Mouse (Mus musculus): Measurements from ENCODE around the gene Rnf126.

DNA sequence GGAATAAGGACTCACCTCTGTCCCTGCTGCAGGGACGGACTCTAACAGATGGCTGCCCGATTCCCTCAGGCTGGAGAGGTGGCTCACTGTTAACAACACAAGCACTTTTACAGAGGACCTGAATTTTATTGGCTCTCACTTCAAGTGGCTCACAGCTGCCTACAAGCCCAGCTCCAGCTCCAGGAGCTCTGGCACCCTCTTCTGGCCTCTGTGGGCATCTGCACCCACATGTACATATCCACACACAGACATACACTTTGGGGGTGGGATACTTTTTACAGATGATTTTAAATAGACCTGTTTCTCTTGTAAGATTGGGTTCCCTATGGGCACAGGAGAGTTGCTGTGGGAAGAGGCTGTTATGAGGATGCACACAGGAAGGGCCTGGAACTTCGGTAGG, 5.6 kb upstream of the Rnf126 start:
- TF ChIP-seq POLR2A (IDR thresholded peaks at IDR 0.05; ENCODE audit: insufficient read depth, low read length): no peak
- no peak for TF ChIP-seq EP300 (IDR thresholded peaks at IDR 0.05; ENCODE audit: insufficient read depth, low read depth, low read length)
- TF ChIP-seq CTCF (IDR thresholded peaks at IDR 0.05; ENCODE audit: low read depth, low read length): peak; percentile 50
